Mouse (Mus musculus): Measurements from ENCODE around the gene Arhgef38. TPM values are rescaled to one million over a fixed set of nuclear protein-coding genes. Genes with fewer than 3 reads are reported as not detected.

The Arhgef38 gene
- total RNA-seq, 2 experiments from 2014 or later: not detected

DNA sequence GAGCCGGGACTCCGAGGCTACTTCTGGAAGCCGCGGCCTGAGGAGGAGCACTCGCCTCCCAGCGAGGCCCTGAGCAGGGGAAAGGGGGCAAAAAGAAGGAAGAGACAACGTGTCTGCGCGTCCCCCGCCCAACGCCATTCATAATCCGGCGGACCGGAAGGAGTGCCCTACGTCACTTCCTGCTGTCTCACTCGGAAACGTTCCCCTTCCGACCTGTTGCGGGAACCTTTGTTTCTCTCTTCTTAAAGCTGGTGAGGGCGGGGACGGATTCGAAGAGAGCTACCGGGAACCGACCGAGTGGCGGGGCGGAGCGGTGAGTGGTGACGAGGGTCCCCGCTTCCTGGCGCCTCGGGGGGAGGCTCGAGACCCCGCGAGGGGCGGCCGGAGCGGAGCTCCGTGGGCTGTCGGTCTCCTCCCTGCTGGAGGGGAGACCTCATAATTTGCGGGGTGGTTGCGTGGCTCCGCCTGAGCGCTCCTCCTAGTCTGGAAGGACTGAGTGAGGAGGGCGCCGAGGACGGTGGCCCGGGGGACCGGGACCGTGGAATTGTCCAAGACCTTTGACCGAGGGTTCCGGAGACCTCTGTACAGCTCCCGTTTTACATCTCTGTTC lies 143.0 kb downstream of the Arhgef38 start, which contains the start of the genes Ints12 and Gstcd:
TSS of gene Ints12 (plus strand) at position 177 of the 610 bp plus-strand sequence.
TSS of gene Gstcd (minus strand) at position 370 of the 610 bp plus-strand sequence.
- DNase-seq: peak; percentile 91

DNA sequence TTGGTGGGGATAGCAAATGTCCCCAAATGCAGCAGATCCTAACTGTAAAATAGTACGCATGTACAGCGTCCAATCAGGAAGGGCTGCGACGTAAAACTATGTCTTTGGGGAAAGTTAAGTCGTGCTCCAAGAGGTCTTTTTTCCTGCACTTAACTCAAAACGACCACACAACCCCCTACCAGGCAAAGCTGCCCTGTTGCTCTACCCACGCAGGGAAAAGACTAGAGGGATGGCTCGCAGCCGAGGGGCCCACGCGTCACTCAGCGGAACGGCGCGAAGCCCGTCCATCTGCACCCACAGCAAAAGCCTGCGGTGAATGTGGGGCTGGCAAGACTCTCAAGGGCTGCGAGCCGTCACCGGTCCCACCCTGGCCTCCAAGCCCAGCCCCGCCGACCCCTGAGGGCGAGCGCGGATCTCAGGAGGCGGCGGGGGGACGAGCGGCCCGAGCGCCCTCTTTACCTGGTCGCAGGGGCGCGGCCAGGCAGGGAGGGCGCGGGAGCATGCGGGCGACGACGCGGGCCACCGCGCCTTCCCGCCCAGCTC lies 143.6 kb downstream of the Arhgef38 start:
- peak; percentile 42 for DNase-seq

DNA sequence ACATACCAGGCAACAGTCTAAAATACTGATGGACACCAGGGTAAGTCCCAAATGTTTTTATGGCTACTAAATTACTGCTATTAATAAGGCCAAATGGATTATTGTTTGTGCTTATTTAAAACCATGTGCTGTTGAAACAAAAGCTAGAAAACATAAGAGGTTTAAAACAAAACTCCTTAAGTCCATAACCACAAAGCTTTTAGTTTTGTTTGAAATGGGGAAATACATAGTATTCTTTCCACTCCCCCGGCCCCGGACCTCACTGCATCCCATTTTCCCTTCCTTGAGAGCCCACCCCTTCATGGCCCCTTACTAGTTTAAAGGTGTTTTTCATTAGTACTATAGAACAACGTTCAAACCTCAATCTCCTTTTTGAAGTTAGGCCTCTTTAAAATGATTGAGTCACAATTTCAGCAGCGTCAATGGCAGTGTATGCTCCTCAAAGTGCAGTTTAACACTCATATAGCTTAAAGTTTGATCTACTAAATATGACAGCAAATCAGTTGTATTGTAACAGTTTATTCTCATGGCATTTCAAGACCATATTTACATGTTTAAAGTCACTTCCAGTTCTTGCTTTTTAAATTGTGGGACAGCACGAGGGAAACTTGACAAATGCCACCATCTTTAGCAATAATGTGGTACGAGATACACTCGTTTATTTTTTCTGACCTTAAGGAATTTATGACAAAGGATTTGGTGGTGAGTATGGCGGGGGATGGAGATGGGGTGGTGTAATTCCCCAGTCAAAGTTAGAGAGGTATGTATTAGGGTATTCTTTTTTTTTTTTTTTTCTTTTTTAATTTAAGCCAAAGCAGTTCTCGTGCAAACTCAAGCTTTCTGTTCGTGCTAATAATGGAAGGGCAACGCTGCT lies 144.3 kb downstream of the Arhgef38 start:
- no peak for DNase-seq

DNA sequence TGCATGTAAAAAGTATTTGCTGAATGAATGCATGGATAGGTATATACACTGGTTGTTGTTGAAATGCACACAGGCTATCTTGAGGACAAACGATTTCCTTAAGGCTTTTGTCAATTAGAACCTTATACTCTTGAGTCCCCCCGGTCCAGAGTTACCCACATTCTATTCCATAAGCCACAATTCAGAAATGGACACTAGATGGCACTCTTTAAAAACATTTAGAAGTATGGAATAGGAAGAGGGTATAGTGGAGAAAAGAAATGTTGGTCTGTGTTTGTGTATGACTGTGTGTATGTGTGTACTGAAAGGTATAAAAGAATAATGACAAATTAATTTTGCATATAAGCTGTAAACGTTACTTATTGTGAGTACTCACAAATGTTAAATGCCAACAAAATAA lies 148.9 kb downstream of the Arhgef38 start:
- DNase-seq: no peak

DNA sequence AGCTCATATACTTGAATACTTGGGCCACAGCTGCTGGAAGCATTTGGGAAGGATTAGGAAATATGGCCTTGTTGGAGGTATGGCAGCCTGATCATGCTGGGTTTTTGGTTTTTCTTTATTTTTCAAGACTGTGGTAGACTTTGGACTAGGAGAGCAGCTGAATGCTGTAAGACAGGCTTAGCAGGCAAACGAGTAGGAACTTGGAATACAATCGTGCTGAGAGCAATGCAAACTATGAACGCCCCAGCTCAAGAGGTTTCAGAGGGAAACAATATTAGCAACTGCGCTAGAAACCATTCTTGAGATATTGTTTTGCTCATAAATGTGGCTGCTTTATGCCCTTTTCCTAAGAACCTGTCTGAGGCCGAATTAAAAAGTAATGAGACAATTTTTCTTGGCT lies 152.0 kb downstream of the Arhgef38 start:
- no peak for DNase-seq

DNA sequence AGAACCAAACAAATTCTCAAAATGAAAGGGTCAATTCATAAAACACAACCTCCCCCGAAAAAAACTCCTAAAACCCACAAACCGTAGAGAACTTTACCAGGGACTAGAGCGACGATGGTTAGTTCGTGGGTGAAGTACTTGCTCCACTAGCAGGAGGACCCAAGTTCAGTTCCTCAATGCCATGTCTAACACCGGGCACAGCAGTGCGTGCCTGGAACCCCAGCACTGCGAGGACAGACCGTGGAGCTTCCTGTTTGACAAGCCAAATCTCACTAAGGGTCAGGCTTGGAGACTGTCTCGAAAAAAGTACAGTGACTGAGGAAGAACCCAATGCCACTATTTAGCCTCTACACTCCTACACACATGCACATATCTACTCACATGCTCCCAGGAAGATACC lies 159.2 kb downstream of the Arhgef38 start:
- no peak for DNase-seq

Other genes with a start within 250 kb of the Arhgef38 start
- 1 to 10 TPM; 7.4 to 8.6 TPM for gene Ints12, start 143.1 kb downstream of the Arhgef38 start, total RNA-seq (2021)
- gene Gstcd, start 142.9 kb downstream of the Arhgef38 start, total RNA-seq (2021): 1 to 10 TPM; 5.9 to 7.0 TPM
- gene Ppa2, start 75.2 kb upstream of the Arhgef38 start, total RNA-seq (2021): 10 to 100 TPM; 51.0 to 51.3 TPM

All from gastrocnemius, postnatal 10 days (tissue).